Mouse (Mus musculus) brown adipose tissue, adult 24 weeks (tissue): ENCODE data around the gene Otp. TPM values are rescaled to one million over a fixed set of nuclear protein-coding genes. Genes with fewer than 3 reads are reported as not detected.

Experiments used
- H3K27ac ChIP-seq: fragments of 200-500 bp; replicated peaks from 2 replicates; pipeline ENCODE4 v1.5.1; 2012; ENCODE audit warnings: low read depth, mild to moderate bottlenecking, low read length
- H3K4me1 ChIP-seq: fragments of 200-500 bp; 2 replicates; pipeline ENCODE4 v1.6.1; 2012; ENCODE audit warnings: low read length, mixed read lengths; ENCODE audit not compliant: control insufficient read depth, insufficient read depth, insufficient read length
- H3K4me3 ChIP-seq: fragments of 200-500 bp; 2 replicates; pipeline ENCODE4 v1.5.1; 2012; ENCODE audit warnings: low read depth, mild to moderate bottlenecking, low read length, moderate library complexity; ENCODE audit not compliant: insufficient read depth
- polyA plus RNA-seq: library from polyadenylated mRNA; stranded (reverse); fragments of >200 nt; gene quantifications from 2 replicates; pipeline ENCODE4 v1.2.4, GENCODE M21; 2012; ENCODE audit not compliant: missing spikeins, insufficient read depth, insufficient read length

The Otp gene
- not detected in 2 replicates for polyA plus RNA-seq

DNA sequence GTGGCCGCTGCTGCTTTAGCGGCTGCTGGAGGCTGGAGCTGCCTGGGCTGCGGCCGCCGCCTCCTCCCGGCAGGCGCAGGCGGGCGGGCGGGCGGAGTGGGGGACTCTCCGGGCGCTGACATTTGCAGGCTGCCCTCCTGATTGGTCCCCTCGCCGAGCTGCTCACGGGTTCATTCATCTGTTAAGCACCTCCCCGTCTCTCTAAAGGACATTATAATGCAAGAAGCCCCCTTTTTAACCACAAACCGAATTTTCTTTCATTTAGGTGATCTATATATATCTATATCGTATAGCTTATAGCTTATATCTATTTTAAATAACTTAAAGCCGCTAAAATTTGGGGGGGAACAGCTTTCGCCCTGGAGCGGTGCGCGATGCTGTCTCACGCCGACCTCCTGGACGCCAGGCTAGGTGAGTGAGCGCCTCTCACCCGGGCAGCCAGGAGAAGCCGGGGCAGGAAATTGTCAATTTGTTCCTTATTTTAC is at the start of gene Otp:
Otp (plus strand) TSS at position 207 of the 485 bp plus-strand sequence.
- Histone ChIP-seq H3K4me3 (no peak within 1 kb of the TSS), H3K27ac (no peak within 1 kb of the TSS), H3K4me1 (no peaks in the 10 kb centered on the region)

DNA sequence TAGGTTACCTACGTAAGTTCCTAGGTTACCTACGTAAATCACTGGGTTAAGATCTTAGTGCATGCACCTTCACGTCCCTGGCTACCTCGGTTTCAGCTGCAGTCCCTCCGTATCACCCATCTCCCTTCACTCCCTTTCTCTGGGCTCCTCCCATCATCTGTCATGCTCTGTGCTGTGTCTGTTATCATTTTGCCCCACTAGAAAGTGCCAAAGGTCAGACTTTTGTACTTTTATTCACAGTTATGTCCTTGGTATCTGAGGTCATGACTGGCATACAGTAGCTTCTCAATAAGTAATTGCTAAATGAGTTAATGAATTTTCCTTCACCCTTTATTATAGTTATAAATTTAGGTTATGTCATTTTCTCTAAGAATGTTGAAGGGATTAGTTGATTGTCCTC is 49.0 kb upstream of the Otp start:
- Histone ChIP-seq H3K27ac (no peak overlapping the region), H3K4me1 (peaks cover 7% of the 10 kb centered on the region; the same call in 1 of the 2 replicates), H3K4me3 (no peak overlapping the region)

DNA sequence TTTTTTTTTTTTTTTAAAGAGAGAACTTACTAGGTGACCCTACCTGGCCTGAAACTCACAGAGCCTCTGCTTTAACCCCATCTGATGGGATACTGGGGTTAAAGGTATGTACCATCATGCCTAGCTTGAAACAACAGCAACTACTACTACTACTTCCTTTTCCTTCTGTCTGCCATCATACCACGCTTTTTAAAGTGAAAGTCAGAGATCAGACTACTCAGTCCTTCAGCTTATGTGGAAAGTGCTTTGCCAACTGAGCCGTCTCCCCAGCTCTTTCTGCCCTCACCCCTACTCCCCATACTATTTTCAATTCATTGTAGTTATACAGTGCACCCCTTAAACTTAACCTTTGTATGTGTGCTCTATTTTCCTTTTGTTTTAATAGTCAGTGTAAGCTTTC is 48.4 kb upstream of the Otp start:
- H3K4me3 ChIP-seq, result no peak overlapping the region
- no peak overlapping the region for H3K27ac ChIP-seq
- H3K4me1 ChIP-seq, result peaks cover 7% of the 10 kb centered on the region; the same call in 1 of the 2 replicates

DNA sequence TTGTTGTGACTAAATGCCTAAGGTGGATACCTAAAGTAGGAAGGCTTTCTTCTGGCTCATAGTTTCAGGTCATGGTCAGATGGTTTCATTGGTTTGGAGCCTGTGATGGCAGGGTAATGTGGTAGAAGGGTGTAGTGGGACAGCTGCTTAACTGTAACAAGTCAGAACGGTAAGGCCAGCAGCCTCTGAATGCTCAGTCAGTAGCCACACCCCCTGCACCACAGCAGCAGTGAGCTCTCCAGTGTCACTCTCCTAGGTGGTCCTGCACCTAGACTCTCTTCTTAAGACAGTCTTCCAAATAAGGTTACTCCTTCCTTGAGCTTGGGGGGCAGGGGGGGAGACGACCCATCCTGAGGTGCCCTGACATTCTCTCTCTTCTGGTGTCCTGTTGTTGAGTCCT is 47.6 kb upstream of the Otp start:
- Histone ChIP-seq H3K27ac (no peak overlapping the region), H3K4me1 (peaks cover 7% of the 10 kb centered on the region; the same call in 1 of the 2 replicates), H3K4me3 (no peak overlapping the region)

DNA sequence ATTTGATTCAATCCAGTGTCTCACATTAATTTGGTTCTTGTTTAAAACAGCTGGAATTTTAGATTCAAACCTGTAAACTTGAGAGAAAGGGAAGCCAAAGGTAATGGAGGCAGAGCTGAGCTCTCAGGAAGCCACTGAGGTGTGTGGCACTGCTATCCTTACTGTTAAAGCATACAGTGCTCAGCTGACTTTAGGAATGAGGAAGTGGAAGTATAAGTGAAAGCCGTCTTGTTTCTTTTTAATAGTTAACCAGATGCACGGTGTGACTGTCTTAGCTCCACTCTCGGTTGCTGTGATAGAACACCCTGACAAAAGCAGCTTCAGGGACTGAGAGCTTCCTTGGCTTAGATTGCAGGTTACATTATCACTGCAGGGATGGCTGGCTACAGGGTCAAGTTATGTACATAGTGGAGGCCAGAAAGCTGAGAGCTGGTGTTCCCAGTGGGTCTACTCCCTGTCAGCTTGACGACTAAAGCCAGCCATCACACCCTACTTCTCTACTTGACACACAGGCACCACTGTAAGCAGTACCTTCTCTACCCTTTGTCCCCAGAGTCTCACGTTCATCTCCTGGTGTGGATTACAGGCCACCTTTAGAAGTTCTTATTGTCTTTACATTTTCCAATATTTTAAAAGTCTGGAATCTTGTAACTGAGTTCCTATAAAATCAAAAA is 37.2 kb upstream of the Otp start:
- Histone ChIP-seq H3K4me3 (no peak overlapping the region), H3K27ac (no peak overlapping the region), H3K4me1 (no peaks in the 10 kb centered on the region)

DNA sequence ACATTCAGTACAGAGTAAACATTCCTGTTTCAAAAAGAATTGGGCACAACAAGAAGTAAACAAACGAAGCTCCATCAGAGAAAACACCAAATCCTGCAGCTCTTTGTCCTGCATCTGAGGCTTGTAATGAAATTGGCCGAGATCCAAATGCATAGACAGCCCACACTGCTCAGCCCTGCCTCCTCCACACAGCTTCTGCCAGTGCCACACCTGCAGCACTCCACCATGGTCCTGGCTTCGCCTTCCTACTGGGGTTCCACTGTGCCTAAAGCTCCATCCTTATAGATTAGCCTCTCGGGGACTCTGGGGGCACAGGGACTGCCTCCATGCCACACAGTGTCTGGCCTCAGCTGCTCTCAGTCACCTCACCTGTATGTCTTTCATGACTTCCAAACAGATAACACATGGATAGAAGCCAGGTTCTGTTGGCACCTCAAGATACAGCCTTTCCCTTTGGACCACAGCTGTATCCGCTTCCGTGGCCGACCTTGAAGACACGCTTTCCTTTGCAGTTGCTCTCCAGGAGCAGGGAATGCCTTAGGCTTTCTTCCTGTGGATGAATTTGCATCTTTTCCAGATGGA is 36.6 kb upstream of the Otp start:
- Histone ChIP-seq H3K27ac (no peak overlapping the region), H3K4me1 (no peaks in the 10 kb centered on the region), H3K4me3 (no peak overlapping the region)

DNA sequence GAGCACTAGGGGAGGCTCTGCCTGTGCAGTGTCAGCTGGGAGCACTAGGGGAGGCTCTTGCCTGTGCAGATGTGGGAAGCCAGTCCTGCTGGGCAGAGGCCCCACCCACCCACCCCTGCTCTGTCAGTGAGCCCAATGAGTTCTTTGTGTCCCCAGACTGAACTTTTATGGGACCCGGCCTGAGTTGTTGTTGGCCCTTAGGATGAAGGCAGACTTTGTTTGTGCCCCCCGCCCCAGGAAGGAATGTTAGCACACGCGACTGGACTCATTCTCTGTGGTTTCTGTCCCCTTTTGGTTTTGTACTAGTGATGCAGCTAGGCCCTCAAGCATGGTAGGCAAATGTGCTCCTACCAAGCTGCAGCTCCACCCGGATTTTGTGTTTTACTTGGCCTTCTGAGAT is 32.2 kb upstream of the Otp start:
- H3K4me1 ChIP-seq, result no peaks in the 10 kb centered on the region
- no peak overlapping the region for H3K4me3 ChIP-seq
- no peak overlapping the region for H3K27ac ChIP-seq

DNA sequence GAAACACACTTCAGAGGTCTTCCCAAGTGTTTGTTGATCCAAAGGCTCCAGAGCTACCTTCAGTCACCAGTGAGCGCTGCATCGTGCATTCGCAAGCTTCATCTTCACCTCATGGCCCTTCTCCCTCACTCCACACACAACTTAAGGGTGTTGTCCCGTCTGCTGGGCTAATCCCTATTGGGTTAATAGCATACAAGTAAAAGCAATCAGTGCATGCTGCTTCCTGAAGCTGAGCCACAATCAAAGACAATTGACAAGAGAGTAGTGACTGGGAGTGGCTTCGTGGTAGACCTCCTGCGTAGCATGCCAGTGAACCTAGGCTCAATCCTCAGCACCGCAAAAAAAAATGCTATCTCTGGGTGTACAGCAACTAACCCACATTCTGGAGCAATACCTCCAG is 27.5 kb upstream of the Otp start:
- Histone ChIP-seq H3K4me3 (no peak overlapping the region), H3K4me1 (no peaks in the 10 kb centered on the region), H3K27ac (no peak overlapping the region)

DNA sequence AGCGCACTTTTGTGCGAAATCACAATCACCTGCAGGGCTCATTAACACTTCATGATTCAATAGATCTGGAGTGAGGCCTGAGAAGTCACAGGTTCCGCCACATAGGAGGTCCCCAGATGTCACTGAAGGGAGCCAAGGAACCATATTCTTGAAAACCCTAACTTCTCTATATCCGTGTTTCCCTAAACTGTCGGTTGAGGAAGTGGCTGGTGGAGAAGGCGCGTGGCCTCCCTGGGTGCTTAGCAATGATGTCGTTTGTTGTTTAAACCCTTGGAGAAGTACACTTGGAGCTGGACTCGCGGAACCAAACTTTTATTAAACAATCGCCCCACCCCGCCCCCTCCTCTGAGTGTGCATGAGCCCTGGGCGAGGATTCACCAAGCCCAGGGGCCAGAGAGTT is 26.1 kb upstream of the Otp start:
- H3K4me1 ChIP-seq, result no peaks in the 10 kb centered on the region
- no peak overlapping the region for H3K4me3 ChIP-seq
- H3K27ac ChIP-seq, result no peak overlapping the region

DNA sequence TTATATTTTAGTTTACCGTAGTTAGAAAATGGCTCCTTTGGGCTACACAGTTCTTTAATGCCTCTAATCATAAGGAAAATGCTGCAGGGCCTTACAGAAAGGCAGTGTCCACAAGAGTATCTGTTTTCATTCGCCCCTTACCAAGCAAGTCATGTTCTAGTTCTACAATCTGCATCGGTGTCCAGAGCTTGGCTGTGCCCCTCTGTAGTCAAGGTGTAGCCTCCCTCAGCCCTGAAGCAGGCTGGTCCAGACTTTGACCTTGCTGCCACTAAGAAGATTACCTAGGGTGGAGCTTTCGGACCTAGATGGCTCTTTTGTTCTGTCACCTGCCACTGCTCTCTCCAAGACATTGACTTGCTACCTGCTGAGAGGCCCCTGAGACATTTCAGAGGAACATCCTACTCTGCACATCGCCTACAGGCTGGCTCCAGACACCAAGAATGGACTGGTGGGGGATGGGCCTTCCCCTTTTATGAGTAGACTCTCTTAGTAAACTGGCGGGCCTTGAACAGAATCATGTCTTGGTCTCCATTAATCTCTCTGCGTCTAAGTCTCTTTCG is 17.3 kb upstream of the Otp start:
- H3K27ac ChIP-seq, result no peak overlapping the region
- H3K4me1 ChIP-seq, result no peaks in the 10 kb centered on the region

DNA sequence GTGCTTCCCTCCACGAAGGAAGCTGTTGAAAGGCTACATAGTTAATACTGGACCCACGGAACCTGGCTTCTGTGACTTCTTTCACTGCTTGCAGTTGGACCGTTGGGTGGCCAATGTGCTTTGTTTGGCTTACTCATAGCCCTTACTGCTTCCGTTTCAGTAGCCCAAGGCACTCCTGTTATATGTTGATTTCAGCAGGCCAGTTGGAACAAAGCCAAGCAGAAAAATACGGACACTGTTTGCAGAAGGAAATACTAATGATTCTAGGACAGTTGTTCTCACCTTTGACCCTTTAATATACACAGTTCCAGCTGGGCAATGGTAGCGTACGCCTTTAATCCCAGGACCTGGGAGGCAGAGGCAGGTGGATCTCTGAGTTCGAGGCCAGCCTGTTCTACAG is 16.1 kb upstream of the Otp start:
- no peaks in the 10 kb centered on the region for H3K4me1 ChIP-seq
- H3K27ac ChIP-seq, result no peak overlapping the region
- H3K4me3 ChIP-seq, result no peak overlapping the region

More for the DNA sequence above, 17.3 kb upstream of the Otp start:
- no peak overlapping the region for H3K4me3 ChIP-seq

DNA sequence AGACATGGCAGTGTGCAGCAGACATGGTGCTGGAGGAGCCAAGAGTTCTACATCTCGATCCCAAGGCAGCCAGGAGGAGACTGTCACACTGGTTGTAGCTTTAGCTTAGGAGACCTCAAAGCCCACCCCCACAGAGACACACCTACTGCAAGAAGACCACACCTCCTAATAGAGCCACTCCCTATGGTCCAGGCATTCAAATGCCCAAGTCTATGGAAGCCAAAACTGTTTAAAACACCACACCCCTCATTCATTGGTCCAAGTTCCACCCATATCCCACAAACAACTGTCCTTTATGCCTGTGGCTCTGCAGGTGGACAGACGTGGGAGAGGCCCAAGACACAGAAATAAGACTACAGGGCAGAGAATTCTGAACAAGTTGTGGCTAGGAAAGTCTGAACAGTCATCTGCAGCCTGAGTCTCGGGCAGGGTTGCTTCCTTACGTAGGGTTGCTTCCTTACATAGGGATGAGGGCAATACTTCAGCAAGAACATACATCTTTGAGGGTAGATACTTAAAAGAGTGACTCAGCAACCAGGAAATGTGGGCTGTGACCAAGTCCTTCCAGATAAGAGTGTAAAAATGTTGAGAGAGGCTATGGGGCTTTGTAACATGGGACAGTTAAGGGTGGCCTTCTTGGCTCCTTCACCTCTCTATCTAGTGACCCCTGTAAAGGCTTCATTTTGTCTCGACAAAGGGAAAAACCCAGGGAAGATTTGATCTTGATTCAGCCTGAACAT is 12.7 kb upstream of the Otp start:
- no peak overlapping the region for H3K4me3 ChIP-seq

DNA sequence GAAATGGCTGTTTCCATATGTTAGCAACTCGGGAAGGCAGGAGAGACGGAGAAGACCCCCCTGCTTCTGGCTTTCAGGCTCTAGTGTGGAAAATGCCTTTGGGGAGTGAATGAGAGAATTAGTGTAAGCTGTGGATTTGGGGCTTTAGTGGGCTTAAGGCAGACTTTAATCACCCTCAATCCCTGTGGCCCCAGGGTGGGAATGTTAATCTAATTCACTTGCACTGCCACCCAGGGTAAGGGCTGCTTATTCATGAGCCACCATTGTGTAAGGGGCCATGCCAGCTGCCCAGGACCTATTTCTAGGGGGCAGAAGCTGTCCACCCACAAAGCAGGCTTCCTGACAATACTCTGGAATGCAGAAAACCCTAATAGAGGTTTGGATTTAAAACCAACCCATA is 8.5 kb upstream of the Otp start:
- H3K4me3 ChIP-seq, result no peak overlapping the region
- H3K27ac ChIP-seq, result no peak overlapping the region
- no peaks in the 10 kb centered on the region for H3K4me1 ChIP-seq

More for the DNA sequence above, 12.7 kb upstream of the Otp start:
- H3K4me1 ChIP-seq, result no peaks in the 10 kb centered on the region
- no peak overlapping the region for H3K27ac ChIP-seq

DNA sequence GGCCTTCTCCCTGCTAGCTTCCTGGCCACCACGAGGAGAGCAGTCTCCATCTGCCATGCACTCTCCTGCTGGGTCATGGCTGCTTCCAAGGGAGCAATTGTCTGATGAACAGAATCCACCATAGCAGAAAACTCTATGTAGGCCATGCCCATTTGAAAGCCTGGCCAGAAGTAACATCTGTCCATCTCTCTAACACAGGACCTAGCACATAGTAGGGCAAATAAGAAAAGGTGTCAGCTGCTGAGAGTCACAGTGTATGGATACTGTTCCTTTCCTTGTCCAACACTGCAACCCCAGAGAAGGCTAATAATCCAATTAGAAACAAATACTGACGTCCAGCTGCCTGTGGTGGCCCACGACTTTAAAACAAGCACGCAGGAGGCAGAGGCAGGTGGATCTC is 7.6 kb upstream of the Otp start:
- Histone ChIP-seq H3K4me1 (no peaks in the 10 kb centered on the region), H3K4me3 (no peak overlapping the region), H3K27ac (no peak overlapping the region)

DNA sequence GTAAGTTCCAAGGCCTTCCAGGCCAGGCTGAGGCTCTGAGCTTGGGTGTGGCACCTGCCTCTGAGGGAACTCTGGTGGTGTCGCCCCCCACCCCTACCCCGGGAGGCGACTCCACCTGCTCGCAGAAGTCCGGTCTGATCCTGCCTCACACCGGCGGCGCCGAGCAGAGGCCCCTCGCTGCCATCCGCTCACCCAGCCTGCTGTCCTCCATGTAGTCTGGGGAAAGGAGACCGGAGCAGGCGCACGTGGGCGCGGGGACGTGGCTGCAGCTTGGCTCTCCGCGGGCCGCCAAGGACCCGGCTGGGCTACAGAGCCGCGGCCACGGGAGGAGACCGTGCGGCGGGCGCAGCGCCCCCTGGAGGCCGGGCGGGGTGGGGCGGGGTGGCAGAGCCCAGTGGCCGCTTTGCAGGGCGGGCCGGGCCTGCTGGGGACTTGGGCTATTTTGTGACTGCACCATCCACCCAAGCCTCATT is 6.9 kb upstream of the Otp start:
- Histone ChIP-seq H3K4me1 (no peaks in the 10 kb centered on the region), H3K27ac (no peak overlapping the region), H3K4me3 (peak overlapping the region; percentile 51)
